Mouse (Mus musculus): Measurements from ENCODE around the gene Arfgef2. TPM values are rescaled to one million over a fixed set of nuclear protein-coding genes. Genes with fewer than 3 reads are reported as not detected.

Arfgef2 gene
- total and polyA plus RNA-seq, 3 experiments = 19.1 to 27.4 (median 24.5) TPM

GRCm38 (mm10) chr2:166767591-166767990 is 37.8 kb upstream of the Arfgef2 start:
- Histone ChIP-seq H3K4me3 (ENCODE audit: control insufficient read depth in 1 of 2, insufficient read depth in 1 of 2, low read depth in 2 of 2, low read length in 2 of 2) (no peak overlapping the region), H3K9ac (ENCODE audit: control insufficient read depth, low read depth, low read length, poor library complexity, severe bottlenecking) (no peak overlapping the region), H3K36me3 (ENCODE audit: control insufficient read depth in 1 of 2, insufficient read depth in 2 of 2, low read length in 2 of 2) (no peaks in the 10 kb centered on the region), H3K79me2 (ENCODE audit: control insufficient read depth, insufficient read depth, low read length, poor library complexity) (no peaks in the 10 kb centered on the region), H3K4me1 (ENCODE audit: control insufficient read depth in 1 of 2, insufficient read depth in 2 of 2, low read length in 2 of 2) (no peaks in the 10 kb centered on the region), H3K27me3 (ENCODE audit: control insufficient read depth in 1 of 2, insufficient read depth in 2 of 2, low read length in 2 of 2) (no peaks in the 10 kb centered on the region), H3K27ac (ENCODE audit: control insufficient read depth, low read depth, low read length) (no peak overlapping the region), H3K9me3 (replicated peaks; ENCODE audit: insufficient read depth, low read length) (no peaks in the 10 kb centered on the region)
- no peak for DNase-seq (ENCODE audit: low read depth, low spot score)
- TF ChIP-seq MYB (IDR thresholded peaks at IDR 0.05; ENCODE audit: low read depth, low read length) (no peak), CTCF (IDR thresholded peaks at IDR 0.05 in 2 of 3, conservative IDR thresholded peaks at IDR 0.05 in 1 of 3; ENCODE audit: control insufficient read depth in 1 of 3, insufficient read depth in 1 of 3, low read depth in 2 of 3, low read length in 3 of 3, poor library complexity in 1 of 3, severe bottlenecking in 1 of 3) (peak in 1 of 3 experiments; percentile 5; a peak in 1 of 6 replicates), USF2 (IDR thresholded peaks at IDR 0.05; ENCODE audit: borderline replicate concordance in 1 of 2, insufficient read depth in 1 of 2, low read depth in 1 of 2, low read length in 2 of 2) (no peak), SMC3 (IDR thresholded peaks at IDR 0.05; ENCODE audit: low read depth, low read length) (peak; percentile 25; the same call in 1 of the 2 replicates), POLR2AphosphoS5 (IDR thresholded peaks at IDR 0.05; ENCODE audit: borderline replicate concordance, low read depth, low read length) (no peak), ZC3H11A (IDR thresholded peaks at IDR 0.05; ENCODE audit: low read depth, low read length) (no peak)

- TF ChIP-seq BHLHE40 (IDR thresholded peaks at IDR 0.05; ENCODE audit: borderline replicate concordance, low read depth, low read length) = no peak
- no peak for TF ChIP-seq MEF2A (IDR thresholded peaks at IDR 0.05; ENCODE audit: extremely low read depth, insufficient replicate concordance, low read depth, low read length, poor library complexity, severe bottlenecking)
- TF ChIP-seq MXI1 (IDR thresholded peaks at IDR 0.05; ENCODE audit: low read depth, low read length) = no peak
- TF ChIP-seq MYC (IDR thresholded peaks at IDR 0.05; ENCODE audit: low read depth, low read length) = no peak
- no peak for TF ChIP-seq POLR2A (IDR thresholded peaks at IDR 0.05; ENCODE audit: control insufficient read depth in 1 of 2, insufficient read depth in 1 of 2, low read depth in 1 of 2, low read length in 2 of 2, poor library complexity in 1 of 2)
- no peak for TF ChIP-seq ETS1 (IDR thresholded peaks at IDR 0.05; ENCODE audit: low read depth, low read length)
- no peak for TF ChIP-seq USF1 (IDR thresholded peaks at IDR 0.05; ENCODE audit: low read depth, low read length)
- TF ChIP-seq ZC3H11A (IDR thresholded peaks at IDR 0.05; ENCODE audit: low read depth, low read length) = no peak
- TF ChIP-seq RAD21 (IDR thresholded peaks at IDR 0.05; ENCODE audit: low read depth, low read length) = no peak
- no peak for TF ChIP-seq MAFK (IDR thresholded peaks at IDR 0.05; ENCODE audit: borderline replicate concordance, low read depth, low read length)
- no peak for TF ChIP-seq POLR2AphosphoS5 (IDR thresholded peaks at IDR 0.05; ENCODE audit: borderline replicate concordance, low read depth, low read length)
- TF ChIP-seq JUND (IDR thresholded peaks at IDR 0.05; ENCODE audit: low read depth, low read length) = no peak
- no peak for TF ChIP-seq NELFE (IDR thresholded peaks at IDR 0.05; ENCODE audit: low read depth, low read length)
- no peak for TF ChIP-seq RCOR1 (IDR thresholded peaks at IDR 0.05; ENCODE audit: low read depth, low read length)
- no peak for TF ChIP-seq GATA1 (IDR thresholded peaks at IDR 0.05; ENCODE audit: low read depth, low read length)
- TF ChIP-seq MAX (IDR thresholded peaks at IDR 0.05; ENCODE audit: low read length) = no peak
- no peak for TF ChIP-seq POLR2AphosphoS2 (IDR thresholded peaks at IDR 0.05; ENCODE audit: low read length)
- no peak for TF ChIP-seq CTCF (IDR thresholded peaks at IDR 0.05 in 2 of 3, conservative IDR thresholded peaks at IDR 0.05 in 1 of 3; ENCODE audit: control insufficient read depth in 1 of 3, insufficient read depth in 1 of 3, low read depth in 2 of 3, low read length in 3 of 3, poor library complexity in 1 of 3, severe bottlenecking in 1 of 3)
- TF ChIP-seq USF2 (IDR thresholded peaks at IDR 0.05; ENCODE audit: borderline replicate concordance in 1 of 2, insufficient read depth in 1 of 2, low read depth in 1 of 2, low read length in 2 of 2) = no peak
- no peak overlapping the region for H3K4me3 ChIP-seq (ENCODE audit: control insufficient read depth in 1 of 2, insufficient read depth in 1 of 2, low read depth in 2 of 2, low read length in 2 of 2)
- no peaks in the 10 kb centered on the region for H3K4me1 ChIP-seq (ENCODE audit: control insufficient read depth in 1 of 2, insufficient read depth in 2 of 2, low read length in 2 of 2)
- no peaks in the 10 kb centered on the region for H3K79me2 ChIP-seq (ENCODE audit: control insufficient read depth, insufficient read depth, low read length, poor library complexity)
- no peak overlapping the region for H3K27ac ChIP-seq (ENCODE audit: control insufficient read depth, low read depth, low read length)
- H3K27me3 ChIP-seq (ENCODE audit: control insufficient read depth in 1 of 2, insufficient read depth in 2 of 2, low read length in 2 of 2) = no peaks in the 10 kb centered on the region
- H3K9ac ChIP-seq (ENCODE audit: control insufficient read depth, low read depth, low read length, poor library complexity, severe bottlenecking) = no peak overlapping the region
- no peaks in the 10 kb centered on the region for H3K9me3 ChIP-seq (replicated peaks; ENCODE audit: insufficient read depth, low read length)
- H3K36me3 ChIP-seq (ENCODE audit: control insufficient read depth in 1 of 2, insufficient read depth in 2 of 2, low read length in 2 of 2) = no peaks in the 10 kb centered on the region
- DNase-seq (ENCODE audit: low read depth, low spot score) = no peak
These were observed 34.0 kb upstream of the Arfgef2 start for GRCm38 (mm10) chr2:166771396-166771795.
